Mouse (Mus musculus) MEL (cell line): ENCODE results near the gene Tmem184b. TPM values are rescaled to one million over a fixed set of nuclear protein-coding genes. Genes with fewer than 3 reads are reported as not detected.

Source experiments
- DNase-seq: peaks from one replicate; pipeline ENCODE4 v3.0.0; 2011; ENCODE audit warnings: low read depth, low spot score
- H3K27ac ChIP-seq: 2 replicates; pipeline ENCODE4 v1.5.1; 2012; ENCODE audit warnings: low read depth, mild to moderate bottlenecking, control low read depth, low read length, moderate library complexity; ENCODE audit not compliant: control insufficient read depth
- H3K27me3 ChIP-seq, 2 experiments: fragments of 150-350 bp in 1 of 2; sonication (generic) in 1 of 2; 2 replicates each; pipeline ENCODE4 v1.6.1; 2012; ENCODE audit warnings: low read length in 2 of 2, mild to moderate bottlenecking in 2 of 2, improper control_type of control experiment in 1 of 2, moderate library complexity in 1 of 2; ENCODE audit not compliant: insufficient read depth in 2 of 2, control insufficient read depth in 1 of 2
- H3K36me3 ChIP-seq, 2 experiments: 2 replicates each; pipeline ENCODE4 v1.6.1; 2012 to 2014; ENCODE audit warnings: low read length in 2 of 2, improper control_type of control experiment in 1 of 2, inconsistent platforms in 1 of 2, mild to moderate bottlenecking in 1 of 2; ENCODE audit not compliant: insufficient read depth in 2 of 2, control insufficient read depth in 1 of 2
- H3K4me1 ChIP-seq, 2 experiments: fragments of 150-350 bp in 1 of 2; sonication (generic) in 1 of 2; 2 replicates each; pipeline ENCODE4 v1.6.1; 2012; ENCODE audit warnings: low read length in 2 of 2, improper control_type of control experiment in 1 of 2, mild to moderate bottlenecking in 1 of 2; ENCODE audit not compliant: insufficient read depth in 2 of 2, control insufficient read depth in 1 of 2
- H3K4me3 ChIP-seq, 2 experiments: fragments of 150-350 bp in 1 of 2; sonication (generic) in 1 of 2; 2 replicates each; pipeline ENCODE4 v1.5.1; 2012; ENCODE audit warnings: low read depth in 2 of 2, low read length in 2 of 2, mild to moderate bottlenecking in 2 of 2, moderate library complexity in 2 of 2, control low read depth in 1 of 2, improper control_type of control experiment in 1 of 2; ENCODE audit not compliant: control insufficient read depth in 1 of 2, insufficient read depth in 1 of 2
- H3K79me2 ChIP-seq: 2 replicates; pipeline ENCODE4 v1.6.1; 2012; ENCODE audit warnings: mild to moderate bottlenecking, low read length, moderate library complexity; ENCODE audit not compliant: control insufficient read depth, poor library complexity, insufficient read depth
- H3K9ac ChIP-seq: 2 replicates; pipeline ENCODE4 v1.6.1; 2012; ENCODE audit warnings: low read depth, mild to moderate bottlenecking, control low read depth, low read length, moderate library complexity; ENCODE audit not compliant: control insufficient read depth, poor library complexity, severe bottlenecking
- H3K9me3 ChIP-seq: fragments of 150-350 bp; sonication (generic); replicated peaks from 2 replicates; pipeline ENCODE4 v1.6.1; 2012; ENCODE audit warnings: mild to moderate bottlenecking, low read length, improper control_type of control experiment, moderate library complexity; ENCODE audit not compliant: insufficient read depth
- BHLHE40 ChIP-seq: IDR thresholded peaks from 2 replicates; pipeline ENCODE4 v1.6.1; 2012; ENCODE audit warnings: low read depth, mild to moderate bottlenecking, inconsistent platforms, low read length, improper control_type of control experiment, borderline replicate concordance
- CHD1 ChIP-seq: IDR thresholded peaks from 2 replicates; pipeline ENCODE4 v1.6.1; 2012; ENCODE audit warnings: low read depth, mild to moderate bottlenecking, inconsistent platforms, low read length, improper control_type of control experiment
- CHD2 ChIP-seq: IDR thresholded peaks from 2 replicates; pipeline ENCODE4 v1.6.1; 2011; ENCODE audit warnings: low read length, improper control_type of control experiment
- CTCF ChIP-seq, 3 experiments: IDR thresholded peaks in 2 of 3; conservative IDR thresholded peaks in 1 of 3; 2 replicates each; pipeline ENCODE4 v1.5.1; 2011 to 2012; ENCODE audit warnings: low read length in 3 of 3, low read depth in 2 of 3, mild to moderate bottlenecking in 2 of 3, improper control_type of control experiment in 1 of 3, inconsistent platforms in 1 of 3, mixed read lengths in 1 of 3, moderate library complexity in 1 of 3; ENCODE audit not compliant: control insufficient read depth in 1 of 3, insufficient read depth in 1 of 3, poor library complexity in 1 of 3, severe bottlenecking in 1 of 3
- E2F4 ChIP-seq: IDR thresholded peaks from 2 replicates; pipeline ENCODE4 v1.6.1; 2011; ENCODE audit warnings: low read depth, low read length, improper control_type of control experiment, borderline replicate concordance
- ELF1 ChIP-seq: IDR thresholded peaks from 2 replicates; pipeline ENCODE4 v1.6.1; 2014; ENCODE audit warnings: low read depth, mild to moderate bottlenecking, inconsistent platforms, low read length, improper control_type of control experiment, moderate library complexity
- EP300 ChIP-seq, 2 experiments: IDR thresholded peaks; 2 replicates each; pipeline ENCODE4 v1.6.1; 2011; ENCODE audit warnings: improper control_type of control experiment in 2 of 2, low read length in 2 of 2, low read depth in 1 of 2, mild to moderate bottlenecking in 1 of 2
- ETS1 ChIP-seq: IDR thresholded peaks from 2 replicates; pipeline ENCODE4 v1.6.1; 2012; ENCODE audit warnings: low read depth, mild to moderate bottlenecking, inconsistent platforms, low read length, improper control_type of control experiment, moderate library complexity
- GABPA ChIP-seq: IDR thresholded peaks from 2 replicates; pipeline ENCODE4 v1.6.1; 2012; ENCODE audit warnings: low read depth, mild to moderate bottlenecking, inconsistent platforms, low read length, improper control_type of control experiment, moderate library complexity
- HCFC1 ChIP-seq: IDR thresholded peaks from 2 replicates; pipeline ENCODE4 v1.6.1; 2012; ENCODE audit warnings: low read depth, mild to moderate bottlenecking, inconsistent platforms, low read length, improper control_type of control experiment, moderate library complexity
- KAT2A ChIP-seq: conservative IDR thresholded peaks from 2 replicates; pipeline ENCODE4 v1.6.1; 2012; ENCODE audit warnings: low read depth, low read length, improper control_type of control experiment, inconsistent platforms
- MAFK ChIP-seq: IDR thresholded peaks from 2 replicates; pipeline ENCODE4 v1.6.1; 2011; ENCODE audit warnings: low read depth, mild to moderate bottlenecking, low read length, improper control_type of control experiment, borderline replicate concordance
- MAX ChIP-seq: IDR thresholded peaks from 2 replicates; pipeline ENCODE4 v1.6.1; 2011; ENCODE audit warnings: low read length, improper control_type of control experiment
- MAZ ChIP-seq: IDR thresholded peaks from 2 replicates; pipeline ENCODE4 v1.6.1; 2012; ENCODE audit warnings: low read depth, mild to moderate bottlenecking, inconsistent platforms, low read length, improper control_type of control experiment
- MEF2A ChIP-seq: IDR thresholded peaks from 2 replicates; pipeline ENCODE4 v1.6.1; 2014; ENCODE audit warnings: low read depth, mild to moderate bottlenecking, inconsistent platforms, low read length, improper control_type of control experiment; ENCODE audit not compliant: poor library complexity, insufficient replicate concordance, severe bottlenecking; ENCODE audit errors: extremely low read depth
- MXI1 ChIP-seq: IDR thresholded peaks from 2 replicates; pipeline ENCODE4 v1.6.1; 2011; ENCODE audit warnings: mild to moderate bottlenecking, low read depth, low read length, improper control_type of control experiment
- MYC ChIP-seq: IDR thresholded peaks from 2 replicates; pipeline ENCODE4 v1.6.1; 2011; ENCODE audit warnings: low read depth, mild to moderate bottlenecking, low read length, improper control_type of control experiment, moderate library complexity
- NELFE ChIP-seq: IDR thresholded peaks from 2 replicates; pipeline ENCODE4 v1.6.1; 2011; ENCODE audit warnings: low read depth, low read length, improper control_type of control experiment
- POLR2AphosphoS5 ChIP-seq: IDR thresholded peaks from 2 replicates; pipeline ENCODE4 v1.6.1; 2012; ENCODE audit warnings: low read depth, borderline replicate concordance, mild to moderate bottlenecking, inconsistent platforms, low read length, moderate library complexity, mixed read lengths
- RAD21 ChIP-seq: IDR thresholded peaks from 2 replicates; pipeline ENCODE4 v1.6.1; 2011; ENCODE audit warnings: mild to moderate bottlenecking, low read depth, low read length, improper control_type of control experiment
- SIN3A ChIP-seq: IDR thresholded peaks from 2 replicates; pipeline ENCODE4 v1.6.1; 2012; ENCODE audit warnings: low read length, improper control_type of control experiment, inconsistent platforms
- TAL1 ChIP-seq: IDR thresholded peaks from 2 replicates; pipeline ENCODE4 v1.6.1; 2012; ENCODE audit warnings: mild to moderate bottlenecking, inconsistent platforms, low read length, moderate library complexity, mixed read lengths
- TBP ChIP-seq: IDR thresholded peaks from 2 replicates; pipeline ENCODE4 v1.8.0; 2011; ENCODE audit warnings: low read depth, low read length, improper control_type of control experiment
- USF1 ChIP-seq: IDR thresholded peaks from 2 replicates; pipeline ENCODE4 v1.6.1; 2014; ENCODE audit warnings: low read depth, mild to moderate bottlenecking, inconsistent platforms, low read length, improper control_type of control experiment, moderate library complexity
- USF2 ChIP-seq, 2 experiments: IDR thresholded peaks; 2 replicates each; pipeline ENCODE4 v1.6.1; 2011 to 2012; ENCODE audit warnings: improper control_type of control experiment in 2 of 2, low read length in 2 of 2, borderline replicate concordance in 1 of 2, inconsistent platforms in 1 of 2, low read depth in 1 of 2, mild to moderate bottlenecking in 1 of 2; ENCODE audit not compliant: insufficient read depth in 1 of 2
- ZC3H11A ChIP-seq: IDR thresholded peaks from 2 replicates; pipeline ENCODE4 v1.6.1; 2012; ENCODE audit warnings: low read depth, mild to moderate bottlenecking, inconsistent platforms, low read length, improper control_type of control experiment
- ZMIZ1 ChIP-seq: IDR thresholded peaks from 2 replicates; pipeline ENCODE4 v1.6.1; 2012; ENCODE audit warnings: low read depth, mild to moderate bottlenecking, inconsistent platforms, low read length, improper control_type of control experiment, moderate library complexity
- polyA plus RNA-seq, 2 experiments: library from polyadenylated mRNA; stranded (reverse) in 1 of 2; unstranded in 1 of 2; fragments of >175 nt in 1 of 2; fragments of >200 nt in 1 of 2; gene quantifications; 2 replicates each; pipeline versions ENCODE4 v1.2.1 to v1.2.4; 2012; ENCODE audit warnings: low replicate concordance in 2 of 2, low read depth in 1 of 2; ENCODE audit not compliant: insufficient read length in 2 of 2, insufficient read depth in 1 of 2, missing spikeins in 1 of 2
- total RNA-seq: library from RNA; depleted of rRNA; stranded (reverse); fragments of 300-350 nt; gene quantifications from 2 replicates; pipeline ENCODE4 v1.2.3, GENCODE M21; 2012

The Tmem184b gene
- total and polyA plus RNA-seq, 3 experiments, result 7.5 to 28.4 TPM; not detected in 1

- peaks cover 4 to 8% of the 10 kb centered on the region in 2 experiments; a peak in 2 of 4 replicates for H3K4me1 ChIP-seq
These were observed 52.0 kb downstream of the Tmem184b start for GRCm38 (mm10) chr15:79351331-79351767.

GRCm38 (mm10) chr15:79350866-79351265, 52.5 kb downstream of the Tmem184b start:
- TF ChIP-seq SIN3A, result no peak
- TF ChIP-seq ETS1, result no peak
- no peak for TF ChIP-seq MAX
- no peak for TF ChIP-seq CHD2
- TF ChIP-seq HCFC1, result no peak
- TF ChIP-seq ZC3H11A, result no peak
- TF ChIP-seq USF2 (IDR thresholded peaks at IDR 0.05; ENCODE audit: borderline replicate concordance in 1 of 2, insufficient read depth in 1 of 2, low read depth in 1 of 2, low read length in 2 of 2), result no peak
- TF ChIP-seq ELF1, result no peak
- no peak for TF ChIP-seq CHD1
- TF ChIP-seq BHLHE40, result no peak
- no peak for TF ChIP-seq MEF2A
- TF ChIP-seq MAFK, result no peak
- no peak for TF ChIP-seq TAL1
- TF ChIP-seq RAD21, result no peak
- no peak for TF ChIP-seq POLR2AphosphoS5
- Histone ChIP-seq H3K36me3 (no peaks in the 10 kb centered on the region), H3K79me2 (no peaks in the 10 kb centered on the region; the same call in 1 of the 2 replicates), H3K9me3 (no peaks in the 10 kb centered on the region), H3K27me3 (no peaks in the 10 kb centered on the region), H3K4me3 (no peak overlapping the region), H3K9ac (no peak overlapping the region), H3K27ac (no peak overlapping the region), H3K4me1 (peaks cover 4 to 8% of the 10 kb centered on the region in 2 experiments; a peak in 2 of 4 replicates)
- DNase-seq, result no peak

More at GRCm38 (mm10) chr15:79351331-79351767, 52.0 kb downstream of the Tmem184b start:
- no peaks in the 10 kb centered on the region; the same call in 1 of the 2 replicates for H3K79me2 ChIP-seq
- H3K36me3 ChIP-seq, result no peaks in the 10 kb centered on the region
- H3K4me3 ChIP-seq, result no peak overlapping the region
- DNase-seq, result no peak
- no peaks in the 10 kb centered on the region for H3K27me3 ChIP-seq
- TF ChIP-seq EP300 (IDR thresholded peaks at IDR 0.05; ENCODE audit: low read depth in 1 of 2, low read length in 2 of 2), result no peak
- TF ChIP-seq KAT2A, result no peak
- TF ChIP-seq ZMIZ1, result no peak
- TF ChIP-seq MAFK, result no peak
- no peak for TF ChIP-seq RAD21
- no peak for TF ChIP-seq USF2 (IDR thresholded peaks at IDR 0.05; ENCODE audit: borderline replicate concordance in 1 of 2, insufficient read depth in 1 of 2, low read depth in 1 of 2, low read length in 2 of 2)
- TF ChIP-seq TBP, result no peak
- TF ChIP-seq GABPA, result no peak
- no peak for TF ChIP-seq BHLHE40
- no peak for TF ChIP-seq E2F4
- no peak for TF ChIP-seq MAZ
- TF ChIP-seq USF1, result no peak
- TF ChIP-seq POLR2AphosphoS5, result no peak
- no peak for TF ChIP-seq CTCF (IDR thresholded peaks at IDR 0.05 in 2 of 3, conservative IDR thresholded peaks at IDR 0.05 in 1 of 3; ENCODE audit: control insufficient read depth in 1 of 3, insufficient read depth in 1 of 3, low read depth in 2 of 3, low read length in 3 of 3, poor library complexity in 1 of 3, severe bottlenecking in 1 of 3)
- TF ChIP-seq CHD1, result no peak
- TF ChIP-seq ETS1, result no peak
- TF ChIP-seq NELFE, result no peak
- no peak for TF ChIP-seq MYC
- no peak for TF ChIP-seq HCFC1
- no peak for TF ChIP-seq MXI1
- TF ChIP-seq, all 39 proteins: peak for 0
- H3K9ac ChIP-seq, result no peak overlapping the region
- H3K9me3 ChIP-seq, result no peaks in the 10 kb centered on the region
- no peak overlapping the region for H3K27ac ChIP-seq
